Mouse (Mus musculus) midbrain, embryonic 15.5 days (tissue): ENCODE results near the gene Usp6nl. TPM values are rescaled to one million over a fixed set of nuclear protein-coding genes. Genes with fewer than 3 reads are reported as not detected.

Experiments
- ATAC-seq: fragments of 200-750 bp; cut with Nextera tagmentation; replicated peaks from 2 replicates; pipeline ENCODE4 v1.8.0; 2017; ENCODE audit warnings: moderate TSS enrichment
- H3K27ac ChIP-seq: fragments of 300-500 bp; sonication (generic); 2 replicates; pipeline ENCODE4 v1.5.1; 2015; ENCODE audit warnings: mild to moderate bottlenecking, inconsistent platforms
- H3K27me3 ChIP-seq: fragments of 300-500 bp; sonication (generic); replicated peaks from 2 replicates; pipeline ENCODE4 v1.6.1; 2015; ENCODE audit warnings: inconsistent platforms
- H3K36me3 ChIP-seq: fragments of 300-500 bp; sonication (generic); replicated peaks from 2 replicates; pipeline ENCODE4 v1.6.1; 2015; ENCODE audit warnings: inconsistent platforms
- H3K4me1 ChIP-seq: fragments of 300-500 bp; sonication (generic); 2 replicates; pipeline ENCODE4 v1.6.1; 2015; ENCODE audit warnings: inconsistent platforms
- H3K4me2 ChIP-seq: fragments of 300-500 bp; sonication (generic); 2 replicates; pipeline ENCODE4 v1.6.1; 2015; ENCODE audit warnings: inconsistent platforms, mild to moderate bottlenecking, moderate library complexity
- H3K4me3 ChIP-seq: fragments of 300-500 bp; sonication (generic); 2 replicates; pipeline ENCODE4 v1.5.1; 2015; ENCODE audit warnings: mild to moderate bottlenecking, inconsistent platforms
- H3K9ac ChIP-seq: fragments of 300-500 bp; sonication (generic); 2 replicates; pipeline ENCODE4 v1.6.1; 2015; ENCODE audit warnings: mild to moderate bottlenecking, inconsistent platforms
- H3K9me3 ChIP-seq: fragments of 300-500 bp; sonication (generic); 2 replicates; pipeline ENCODE4 v1.6.1; 2016; ENCODE audit warnings: inconsistent platforms
- WGBS: fragments of 180-500 bp; shearing (Covaris S2); methylation state at CpG from one replicate; pipeline ENCODE4 v1.1.7; 2015; ENCODE audit warnings: mixed read lengths; 5-methylcytosine and 5-hydroxymethylcytosine counted together
- polyA plus RNA-seq: library from polyadenylated mRNA; unstranded; fragments of >200 nt; fragmentation: Nextera tagmentation; extraction: Ambion mirVana; gene quantifications from 2 replicates; pipeline ENCODE4 v1.2.1, GENCODE M21; 2015

Gene Usp6nl
- polyA plus RNA-seq, 1 experiment from 2014 or later, result 6.5 TPM

- Histone ChIP-seq H3K27me3 (no peaks in the 10 kb centered on the region), H3K9me3 (no peaks in the 10 kb centered on the region), H3K4me1 (peaks cover 5% of the 10 kb centered on the region; the same call in 1 of the 2 replicates), H3K4me2 (no peak overlapping the region), H3K36me3 (no peaks in the 10 kb centered on the region), H3K27ac (no peak overlapping the region), H3K9ac (no peak overlapping the region), H3K4me3 (no peak overlapping the region)
- WGBS, result 91% methylated on average over 14 of the region's 14 CpGs
- no peak for ATAC-seq
Measured at GRCm38 (mm10) chr2:6384407-6385146, 62.1 kb downstream of the Usp6nl start.

- 89% methylated on average over 3 of the region's 3 CpGs for WGBS
- Histone ChIP-seq H3K9me3 (no peaks in the 10 kb centered on the region), H3K4me2 (no peak overlapping the region), H3K27ac (no peak overlapping the region), H3K9ac (no peak overlapping the region), H3K4me3 (no peak overlapping the region), H3K4me1 (peaks cover 5% of the 10 kb centered on the region; the same call in 1 of the 2 replicates), H3K27me3 (no peaks in the 10 kb centered on the region), H3K36me3 (no peaks in the 10 kb centered on the region)
- 0 out of 2 replicates have a peak, but pooled peaks have one; percentile 4 for ATAC-seq
Measured at GRCm38 (mm10) chr2:6389162-6389561, 66.7 kb downstream of the Usp6nl start.

GRCm38 (mm10) chr2:6391261-6391660, 68.8 kb downstream of the Usp6nl start:
- 58% methylated on average over 2 of the region's 3 CpGs for WGBS

GRCm38 (mm10) chr2:6391940-6392339, 69.5 kb downstream of the Usp6nl start:
- ATAC-seq, result no peak
- WGBS, result 93% methylated on average over 6 of the region's 6 CpGs
- Histone ChIP-seq H3K9me3 (no peaks in the 10 kb centered on the region), H3K36me3 (no peaks in the 10 kb centered on the region), H3K27ac (no peak overlapping the region), H3K4me1 (peaks cover 5% of the 10 kb centered on the region; the same call in 1 of the 2 replicates), H3K9ac (no peak overlapping the region), H3K27me3 (no peaks in the 10 kb centered on the region), H3K4me3 (no peak overlapping the region), H3K4me2 (no peak overlapping the region)

More at GRCm38 (mm10) chr2:6391261-6391660, 68.8 kb downstream of the Usp6nl start:
- Histone ChIP-seq H3K36me3 (no peaks in the 10 kb centered on the region), H3K9me3 (no peaks in the 10 kb centered on the region), H3K9ac (no peak overlapping the region), H3K27me3 (no peaks in the 10 kb centered on the region), H3K4me2 (no peak overlapping the region), H3K4me1 (peaks cover 5% of the 10 kb centered on the region; the same call in 1 of the 2 replicates), H3K27ac (no peak overlapping the region), H3K4me3 (no peak overlapping the region)
- ATAC-seq, result no peak

GRCm38 (mm10) chr2:6395851-6396625, 73.6 kb downstream of the Usp6nl start:
- Histone ChIP-seq H3K4me2 (no peak overlapping the region), H3K4me3 (no peak overlapping the region), H3K27me3 (no peaks in the 10 kb centered on the region), H3K36me3 (no peaks in the 10 kb centered on the region), H3K9me3 (no peaks in the 10 kb centered on the region), H3K27ac (no peak overlapping the region), H3K4me1 (0 out of 2 replicates have a peak, but pooled peaks cover 4% of the 10 kb centered on the region), H3K9ac (no peak overlapping the region)
- WGBS, result 75% methylated on average over 7 of the region's 7 CpGs
- ATAC-seq, result no peak

- 0 out of 2 replicates have a peak, but pooled peaks cover 4% of the 10 kb centered on the region for H3K4me1 ChIP-seq
- no peak overlapping the region for H3K4me3 ChIP-seq
- H3K27me3 ChIP-seq, result no peaks in the 10 kb centered on the region
- ATAC-seq, result no peak
- no peak overlapping the region for H3K9ac ChIP-seq
- no peaks in the 10 kb centered on the region for H3K9me3 ChIP-seq
- no peak overlapping the region for H3K27ac ChIP-seq
- 87% methylated on average over 1 of the region's 1 CpGs for WGBS
- no peak overlapping the region for H3K4me2 ChIP-seq
- no peaks in the 10 kb centered on the region for H3K36me3 ChIP-seq
Measured at GRCm38 (mm10) chr2:6396626-6397146, 74.2 kb downstream of the Usp6nl start.

- Histone ChIP-seq H3K9me3 (no peaks in the 10 kb centered on the region), H3K27me3 (no peaks in the 10 kb centered on the region), H3K36me3 (no peaks in the 10 kb centered on the region), H3K4me2 (no peak overlapping the region), H3K9ac (no peak overlapping the region), H3K4me1 (0 out of 2 replicates have a peak, but pooled peaks cover 4% of the 10 kb centered on the region), H3K4me3 (no peak overlapping the region), H3K27ac (no peak overlapping the region)
- WGBS, result 26% methylated on average over 3 of the region's 3 CpGs
- no peak for ATAC-seq
Measured at GRCm38 (mm10) chr2:6397166-6397565, 74.7 kb downstream of the Usp6nl start.

- no peak overlapping the region for H3K9ac ChIP-seq
- no peak overlapping the region for H3K27ac ChIP-seq
- no peak overlapping the region for H3K4me3 ChIP-seq
- peaks cover 10% of the 10 kb centered on the region for H3K4me1 ChIP-seq
- ATAC-seq, result no peak
- H3K36me3 ChIP-seq, result no peaks in the 10 kb centered on the region
- 76% methylated on average over 6 of the region's 6 CpGs for WGBS
- H3K27me3 ChIP-seq, result no peaks in the 10 kb centered on the region
- H3K4me2 ChIP-seq, result no peak overlapping the region
- H3K9me3 ChIP-seq, result no peaks in the 10 kb centered on the region
Measured at GRCm38 (mm10) chr2:6398826-6399225, 76.4 kb downstream of the Usp6nl start.

- Histone ChIP-seq H3K27ac (no peak overlapping the region), H3K36me3 (no peaks in the 10 kb centered on the region), H3K4me2 (no peak overlapping the region), H3K27me3 (no peaks in the 10 kb centered on the region), H3K9me3 (no peaks in the 10 kb centered on the region), H3K4me3 (no peak overlapping the region), H3K9ac (no peak overlapping the region), H3K4me1 (peaks cover 21% of the 10 kb centered on the region)
- WGBS, result 90% methylated on average over 10 of the region's 10 CpGs
- ATAC-seq, result no peak
Measured at GRCm38 (mm10) chr2:6401039-6401438, 78.6 kb downstream of the Usp6nl start.

GRCm38 (mm10) chr2:6403375-6403774, 80.9 kb downstream of the Usp6nl start:
- Histone ChIP-seq H3K4me3 (no peak overlapping the region), H3K4me2 (no peak overlapping the region), H3K4me1 (peaks cover 19% of the 10 kb centered on the region), H3K27me3 (no peaks in the 10 kb centered on the region), H3K9me3 (no peaks in the 10 kb centered on the region), H3K9ac (no peak overlapping the region), H3K27ac (no peak overlapping the region), H3K36me3 (no peaks in the 10 kb centered on the region)
- ATAC-seq, result peak; percentile 37
- 7% methylated on average over 11 of the region's 11 CpGs for WGBS

- H3K4me2 ChIP-seq, result no peak overlapping the region
- no peaks in the 10 kb centered on the region for H3K36me3 ChIP-seq
- H3K4me3 ChIP-seq, result no peak overlapping the region
- ATAC-seq, result 0 out of 2 replicates have a peak, but pooled peaks have one; percentile 3
- H3K27ac ChIP-seq, result 0 out of 2 replicates have a peak overlapping the region, but pooled peaks have one; percentile 1
- H3K9me3 ChIP-seq, result no peaks in the 10 kb centered on the region
- H3K27me3 ChIP-seq, result no peaks in the 10 kb centered on the region
- peaks cover 21% of the 10 kb centered on the region for H3K4me1 ChIP-seq
- 30% methylated on average over 3 of the region's 3 CpGs for WGBS
- no peak overlapping the region for H3K9ac ChIP-seq
Measured at GRCm38 (mm10) chr2:6403991-6404390, 81.5 kb downstream of the Usp6nl start.

- WGBS, result 74% methylated on average over 7 of the region's 7 CpGs
- H3K9me3 ChIP-seq, result no peaks in the 10 kb centered on the region
- no peaks in the 10 kb centered on the region for H3K36me3 ChIP-seq
- no peaks in the 10 kb centered on the region for H3K27me3 ChIP-seq
- H3K4me2 ChIP-seq, result no peak overlapping the region
- H3K9ac ChIP-seq, result no peak overlapping the region
- H3K27ac ChIP-seq, result no peak overlapping the region
- peaks cover 27% of the 10 kb centered on the region for H3K4me1 ChIP-seq
- ATAC-seq, result 0 out of 2 replicates have a peak, but pooled peaks have one; percentile 5
- no peak overlapping the region for H3K4me3 ChIP-seq
Measured at GRCm38 (mm10) chr2:6404627-6405026, 82.2 kb downstream of the Usp6nl start.
